Mouse (Mus musculus) midbrain, embryonic 11.5 days (tissue): Measurements from ENCODE around the gene Cttnbp2nl. TPM values are rescaled to one million over a fixed set of nuclear protein-coding genes. Genes with fewer than 3 reads are reported as not detected.

Source experiments
- ATAC-seq: fragments of 200-750 bp; cut with Nextera tagmentation; 2 replicates; pipeline ENCODE4 v1.8.0; 2017; ENCODE audit warnings: moderate TSS enrichment, moderate library complexity; ENCODE audit not compliant: low FRiP score
- DNase-seq: peaks from one replicate; pipeline ENCODE4 v3.0.0; 2015; ENCODE audit warnings: low spot score; ENCODE audit errors: missing footprints
- H3K27ac ChIP-seq: fragments of 300-500 bp; sonication (generic); 2 replicates; pipeline ENCODE4 v1.5.1; 2014; ENCODE audit warnings: low read depth, low read length
- H3K27me3 ChIP-seq: fragments of 300-500 bp; sonication (generic); 2 replicates; pipeline ENCODE4 v1.6.1; 2014; ENCODE audit warnings: mild to moderate bottlenecking, low read length, moderate library complexity, mixed read lengths; ENCODE audit not compliant: control insufficient read depth, insufficient read depth
- H3K36me3 ChIP-seq: fragments of 300-500 bp; sonication (generic); 2 replicates; pipeline ENCODE4 v1.6.1; 2014; ENCODE audit warnings: mild to moderate bottlenecking, low read length, moderate library complexity, mixed read lengths; ENCODE audit not compliant: control insufficient read depth, insufficient read depth
- H3K4me1 ChIP-seq: fragments of 300-500 bp; sonication (generic); 2 replicates; pipeline ENCODE4 v1.6.1; 2014; ENCODE audit warnings: low read length; ENCODE audit not compliant: control insufficient read depth, insufficient read depth
- H3K4me2 ChIP-seq: fragments of 300-500 bp; sonication (generic); 2 replicates; pipeline ENCODE4 v1.6.1; 2014; ENCODE audit warnings: mild to moderate bottlenecking, moderate library complexity
- H3K4me3 ChIP-seq: fragments of 300-500 bp; sonication (generic); 2 replicates; pipeline ENCODE4 v1.5.1; 2014; ENCODE audit warnings: low read depth, low read length
- H3K9ac ChIP-seq: fragments of 300-500 bp; sonication (generic); 2 replicates; pipeline ENCODE4 v1.6.1; 2014; ENCODE audit warnings: low read length
- H3K9me3 ChIP-seq: fragments of 300-500 bp; sonication (generic); 2 replicates; pipeline ENCODE4 v1.6.1; 2016; ENCODE audit warnings: low read length; ENCODE audit not compliant: control insufficient read depth
- WGBS: fragments of 180-500 bp; shearing (Covaris S2); extraction: QIAGEN DNeasy Blood & Tissue Kit; methylation state at CpG from one replicate; pipeline ENCODE4 v1.1.7; 2014; 5-methylcytosine and 5-hydroxymethylcytosine counted together
- polyA plus RNA-seq: library from polyadenylated mRNA; unstranded; fragments of >200 nt; fragmentation: Nextera tagmentation; extraction: Ambion mirVana; gene quantifications from 2 replicates; pipeline ENCODE4 v1.2.1, GENCODE M21; 2014

Cttnbp2nl gene
- polyA plus RNA-seq, 1 experiment from 2014 or later, result 51.4 TPM

DNA sequence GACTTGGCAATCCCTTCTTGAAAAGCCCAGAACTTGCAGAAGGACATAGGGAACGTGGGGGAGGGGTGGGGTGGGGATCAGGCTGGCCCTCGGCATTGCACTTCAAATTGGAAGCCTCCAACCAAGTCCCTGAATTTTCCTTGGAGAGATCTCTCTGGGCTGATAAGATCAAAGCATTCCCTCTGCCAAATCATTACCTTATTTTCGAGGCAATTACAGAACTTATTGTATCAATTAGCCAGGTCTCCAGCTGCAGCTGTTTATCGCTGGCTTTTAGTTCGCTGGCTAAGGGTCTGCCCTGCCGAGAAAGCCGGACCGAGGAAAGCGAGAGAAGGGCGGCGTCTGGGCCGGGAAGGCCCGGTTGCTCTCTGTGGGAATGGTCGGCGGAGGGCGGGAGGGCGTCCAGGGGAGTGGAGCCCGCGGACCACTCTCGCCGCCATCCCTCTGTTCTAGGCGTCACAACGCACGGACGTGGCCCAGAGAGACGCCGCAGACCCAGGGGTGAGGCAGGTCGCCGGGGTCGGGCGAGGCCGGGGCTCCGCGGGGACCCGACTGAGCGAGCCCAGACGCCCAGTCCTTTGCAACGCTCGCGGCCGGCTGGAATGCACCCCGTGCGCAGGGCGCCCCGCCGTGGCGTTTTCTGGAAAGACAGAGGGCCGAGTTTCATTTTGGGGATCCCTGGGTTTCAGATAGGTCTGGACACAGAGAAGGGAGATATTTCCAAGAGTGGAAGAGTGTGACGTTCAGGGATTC is 85.2 kb downstream of the Cttnbp2nl start:
- WGBS, result under 1% methylated on average over 49 of the region's 49 CpGs
- peaks cover 23% of the 10 kb centered on the region for H3K27me3 ChIP-seq
- ATAC-seq (peak; percentile 77), DNase-seq (peak; percentile 99)
- no peaks in the 10 kb centered on the region for H3K9me3 ChIP-seq
- H3K4me1 ChIP-seq, result peaks cover 14% of the 10 kb centered on the region
- H3K36me3 ChIP-seq, result no peaks in the 10 kb centered on the region
- H3K4me2 ChIP-seq, result peak overlapping the region; percentile 71
- H3K9ac ChIP-seq, result peak overlapping the region; percentile 64
- H3K27ac ChIP-seq, result peak overlapping the region; percentile 20
- peak overlapping the region; percentile 44 for H3K4me3 ChIP-seq

- 83% methylated on average over 7 of the region's 7 CpGs for WGBS
- ATAC-seq (no peak), DNase-seq (peak; percentile 82)
- no peak overlapping the region for H3K27ac ChIP-seq
- H3K27me3 ChIP-seq, result peaks cover 39% of the 10 kb centered on the region
- no peaks in the 10 kb centered on the region for H3K9me3 ChIP-seq
- H3K4me2 ChIP-seq, result no peak overlapping the region
- H3K36me3 ChIP-seq, result no peaks in the 10 kb centered on the region
- H3K4me1 ChIP-seq, result peaks cover 24% of the 10 kb centered on the region
- no peak overlapping the region for H3K9ac ChIP-seq
- H3K4me3 ChIP-seq, result no peak overlapping the region
Measured at GRCm38 (mm10) chr3:104965991-104966554, 86.9 kb downstream of the Cttnbp2nl start.

GRCm38 (mm10) chr3:104965070-104965855 is 87.7 kb downstream of the Cttnbp2nl start:
- DNase-seq (peak; percentile 75), ATAC-seq (no peak)

GRCm38 (mm10) chr3:104963331-104964276 is 89.3 kb downstream of the Cttnbp2nl start:
- Histone ChIP-seq H3K27me3 (peaks cover 60% of the 10 kb centered on the region), H3K4me3 (no peak overlapping the region), H3K27ac (no peak overlapping the region), H3K4me1 (peaks cover 26% of the 10 kb centered on the region), H3K9me3 (no peaks in the 10 kb centered on the region), H3K4me2 (no peak overlapping the region), H3K36me3 (no peaks in the 10 kb centered on the region), H3K9ac (no peak overlapping the region)
- WGBS, result 36% methylated on average over 12 of the region's 13 CpGs
- ATAC-seq (no peak), DNase-seq (peak; percentile 85)

More at GRCm38 (mm10) chr3:104965070-104965855, 87.7 kb downstream of the Cttnbp2nl start:
- Histone ChIP-seq H3K27ac (no peak overlapping the region), H3K36me3 (no peaks in the 10 kb centered on the region), H3K4me3 (no peak overlapping the region), H3K4me2 (no peak overlapping the region), H3K27me3 (peaks cover 48% of the 10 kb centered on the region), H3K9ac (no peak overlapping the region), H3K9me3 (no peaks in the 10 kb centered on the region), H3K4me1 (peaks cover 26% of the 10 kb centered on the region)
- 77% methylated on average over 8 of the region's 8 CpGs for WGBS

- Histone ChIP-seq H3K36me3 (no peaks in the 10 kb centered on the region), H3K27ac (no peak overlapping the region), H3K9ac (no peak overlapping the region), H3K4me2 (no peak overlapping the region), H3K27me3 (peaks cover 62% of the 10 kb centered on the region), H3K4me3 (no peak overlapping the region), H3K4me1 (peaks cover 25% of the 10 kb centered on the region), H3K9me3 (no peaks in the 10 kb centered on the region)
- no peak for DNase-seq
- ATAC-seq, result no peak
- WGBS, result 5% methylated on average over 5 of the region's 5 CpGs
Measured at GRCm38 (mm10) chr3:104962866-104963265, 90.1 kb downstream of the Cttnbp2nl start.

DNA sequence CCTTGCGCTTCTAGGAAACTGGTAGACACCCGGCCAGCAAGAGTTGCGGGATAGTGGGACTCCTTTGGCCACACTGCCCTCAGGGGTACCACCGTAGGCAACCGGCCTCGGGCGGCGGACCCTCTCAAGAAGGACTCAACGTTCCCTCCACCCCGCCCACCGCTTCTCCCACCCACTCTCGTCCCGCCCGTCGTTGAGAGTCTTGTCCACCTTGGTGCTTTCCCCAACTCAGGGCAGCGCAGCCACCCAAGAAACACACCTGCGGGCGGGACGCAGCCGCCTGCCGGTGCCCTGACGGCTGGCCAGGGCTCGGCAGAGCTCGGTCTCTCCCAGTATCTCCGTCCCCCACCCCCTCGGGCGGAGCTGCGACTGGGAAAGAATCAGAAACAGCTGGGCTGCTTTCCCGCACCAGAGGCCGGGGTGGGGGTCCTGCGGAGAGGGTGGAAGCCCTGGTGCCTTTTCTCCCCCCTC is 90.8 kb downstream of the Cttnbp2nl start:
- 1% methylated on average over 31 of the region's 31 CpGs for WGBS
- no peak overlapping the region for H3K9ac ChIP-seq
- H3K4me2 ChIP-seq, result peak overlapping the region; percentile 51
- H3K27ac ChIP-seq, result no peak overlapping the region
- DNase-seq (peak; percentile 94), ATAC-seq (peak; percentile 12; the same call in 1 of the 2 replicates)
- peaks cover 19% of the 10 kb centered on the region for H3K4me1 ChIP-seq
- H3K27me3 ChIP-seq, result peaks cover 62% of the 10 kb centered on the region
- no peaks in the 10 kb centered on the region for H3K36me3 ChIP-seq
- H3K4me3 ChIP-seq, result peak overlapping the region; percentile 38
- no peaks in the 10 kb centered on the region for H3K9me3 ChIP-seq

DNA sequence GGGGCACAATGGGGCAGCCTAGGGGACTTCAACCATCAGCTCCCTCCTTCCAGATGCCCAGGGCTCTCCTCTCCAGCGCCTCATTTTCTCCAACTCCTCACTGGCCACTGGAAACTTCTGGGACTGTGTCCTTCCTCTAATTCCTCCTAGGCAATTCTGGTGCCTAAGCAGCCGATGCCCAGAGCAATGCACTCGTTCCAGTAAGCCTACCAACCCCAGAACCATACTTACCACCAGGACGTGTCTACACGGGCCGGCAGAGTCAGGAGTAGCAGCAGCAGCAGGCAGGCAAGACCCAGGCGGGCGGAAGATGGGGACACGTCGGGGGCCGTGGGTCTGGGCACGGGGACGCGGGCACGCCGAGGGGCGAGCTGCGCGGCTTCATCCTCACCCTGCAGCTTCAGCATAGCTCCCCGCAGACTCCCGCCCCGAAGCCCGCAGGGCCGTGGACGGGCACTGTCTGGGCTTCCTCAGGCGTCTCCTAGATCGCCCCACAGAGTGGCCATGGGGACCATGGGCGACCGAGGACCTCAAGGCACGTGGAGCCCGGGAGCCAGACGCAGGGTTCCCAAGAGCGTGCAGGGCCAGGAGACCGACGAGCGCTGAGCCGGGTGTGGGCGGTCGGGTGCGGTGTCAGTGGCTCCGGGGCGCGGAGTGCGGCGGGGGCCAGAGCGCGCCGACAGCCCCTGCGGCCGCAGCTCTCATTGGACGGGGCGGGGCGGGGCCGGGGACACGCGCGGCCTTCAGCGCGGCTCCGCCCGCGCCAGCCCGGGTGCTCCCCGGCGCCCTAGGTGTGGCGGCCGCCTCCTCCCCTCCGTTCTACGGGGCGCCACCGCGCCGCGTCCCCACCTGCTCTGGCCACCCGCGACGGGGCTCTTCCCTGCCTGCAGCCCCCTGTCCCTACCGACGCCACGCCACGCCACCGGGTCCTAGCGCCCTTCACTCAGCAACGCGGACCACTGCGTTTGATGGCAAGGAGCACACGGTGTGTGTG is 91.6 kb downstream of the Cttnbp2nl start, which contains the start of gene Wnt2b:
Gene Wnt2b, minus strand, starts transcription at position 856 of the 994 bp plus-strand sequence.
- peak within 1 kb of the TSS; percentile 47; the same call in 1 of the 2 replicates for H3K9ac ChIP-seq
- peak; percentile 68 for ATAC-seq
- peaks cover 62% of the 10 kb centered on the region for H3K27me3 ChIP-seq
- peak within 1 kb of the TSS; percentile 38 for H3K4me3 ChIP-seq
- DNase-seq, result peak; percentile 94
- H3K4me2 ChIP-seq, result peak within 1 kb of the TSS; percentile 51
- no peaks in the 10 kb centered on the region for H3K9me3 ChIP-seq
- no peaks in the 10 kb centered on the region for H3K36me3 ChIP-seq
- H3K27ac ChIP-seq, result no peak within 1 kb of the TSS
- peaks cover 16% of the 10 kb centered on the region for H3K4me1 ChIP-seq
- 2% methylated on average over 62 of the region's 87 CpGs for WGBS
